Mouse (Mus musculus): ENCODE measurements around the gene Lrrc2. TPM values are rescaled to one million over a fixed set of nuclear protein-coding genes. Genes with fewer than 3 reads are reported as not detected.

Lrrc2 gene
- polyA plus RNA-seq, 1 experiment, result 0.02 TPM

GRCm38 (mm10) chr9:110946548-110947044 is 4.7 kb upstream of the Lrrc2 start:
- Histone ChIP-seq H3K4me3 (ENCODE audit: extremely low read depth, insufficient read depth, insufficient read length) (no peak overlapping the region), H3K36me3 (ENCODE audit: control insufficient read depth, insufficient read depth, low read length) (no peaks in the 10 kb centered on the region), H3K27me3 (ENCODE audit: control insufficient read depth, insufficient read depth, low read length) (no peaks in the 10 kb centered on the region), H3K4me1 (ENCODE audit: control insufficient read depth, insufficient read depth, insufficient read length) (no peaks in the 10 kb centered on the region; the same call in 1 of the 2 replicates), H3K27ac (ENCODE audit: insufficient read depth, low read length) (peak overlapping the region; percentile 69)
- DNase-seq (ENCODE audit: low read depth in 1 of 2, low spot score in 2 of 2), result peak; percentile 22 to 45
- WGBS, result 43% methylated on average over 20 of the region's 20 CpGs
- no peak for TF ChIP-seq CTCF (IDR thresholded peaks at IDR 0.05; ENCODE audit: extremely low read depth, insufficient read depth, insufficient read length, insufficient replicate concordance)
- no peak for TF ChIP-seq POLR2A (IDR thresholded peaks at IDR 0.05; ENCODE audit: low read depth, low read length)

GRCm38 (mm10) chr9:110947261-110947661 is 4.1 kb upstream of the Lrrc2 start:
- H3K4me1 ChIP-seq (ENCODE audit: control insufficient read depth, insufficient read depth, insufficient read length), result no peaks in the 10 kb centered on the region; the same call in 1 of the 2 replicates
- no peak overlapping the region for H3K27ac ChIP-seq (ENCODE audit: insufficient read depth, low read length)
- TF ChIP-seq POLR2A (IDR thresholded peaks at IDR 0.05; ENCODE audit: low read depth, low read length) (no peak), CTCF (IDR thresholded peaks at IDR 0.05; ENCODE audit: extremely low read depth, insufficient read depth, insufficient read length, insufficient replicate concordance) (no peak)
- H3K27me3 ChIP-seq (ENCODE audit: control insufficient read depth, insufficient read depth, low read length), result no peaks in the 10 kb centered on the region
- no peak overlapping the region for H3K4me3 ChIP-seq (ENCODE audit: extremely low read depth, insufficient read depth, insufficient read length)
- no peak for DNase-seq (ENCODE audit: low read depth in 1 of 2, low spot score in 2 of 2)
- WGBS, result 73% methylated on average over 6 of the region's 6 CpGs
- H3K36me3 ChIP-seq (ENCODE audit: control insufficient read depth, insufficient read depth, low read length), result no peaks in the 10 kb centered on the region

GRCm38 (mm10) chr9:110947900-110948299 is 3.4 kb upstream of the Lrrc2 start:
- Histone ChIP-seq H3K4me1 (ENCODE audit: control insufficient read depth, insufficient read depth, insufficient read length) (no peaks in the 10 kb centered on the region; the same call in 1 of the 2 replicates), H3K36me3 (ENCODE audit: control insufficient read depth, insufficient read depth, low read length) (no peaks in the 10 kb centered on the region), H3K4me3 (ENCODE audit: extremely low read depth, insufficient read depth, insufficient read length) (no peak overlapping the region), H3K27me3 (ENCODE audit: control insufficient read depth, insufficient read depth, low read length) (no peaks in the 10 kb centered on the region), H3K27ac (ENCODE audit: insufficient read depth, low read length) (no peak overlapping the region)
- DNase-seq (ENCODE audit: low read depth in 1 of 2, low spot score in 2 of 2), result no peak
- WGBS, result 90% methylated on average over 6 of the region's 6 CpGs
- TF ChIP-seq POLR2A (IDR thresholded peaks at IDR 0.05; ENCODE audit: low read depth, low read length) (no peak), CTCF (IDR thresholded peaks at IDR 0.05; ENCODE audit: extremely low read depth, insufficient read depth, insufficient read length, insufficient replicate concordance) (no peak)

GRCm38 (mm10) chr9:110948813-110949310 is 2.5 kb upstream of the Lrrc2 start:
- H3K27ac ChIP-seq (ENCODE audit: insufficient read depth, low read length), result no peak overlapping the region
- DNase-seq (ENCODE audit: low read depth in 1 of 2, low spot score in 2 of 2), result no peak
- 84% methylated on average over 8 of the region's 8 CpGs for WGBS
- no peaks in the 10 kb centered on the region; the same call in 1 of the 2 replicates for H3K4me1 ChIP-seq (ENCODE audit: control insufficient read depth, insufficient read depth, insufficient read length)
- TF ChIP-seq POLR2A (IDR thresholded peaks at IDR 0.05; ENCODE audit: low read depth, low read length) (no peak), CTCF (IDR thresholded peaks at IDR 0.05; ENCODE audit: extremely low read depth, insufficient read depth, insufficient read length, insufficient replicate concordance) (no peak)
- H3K4me3 ChIP-seq (ENCODE audit: extremely low read depth, insufficient read depth, insufficient read length), result no peak overlapping the region
- no peaks in the 10 kb centered on the region for H3K36me3 ChIP-seq (ENCODE audit: control insufficient read depth, insufficient read depth, low read length)
- no peaks in the 10 kb centered on the region for H3K27me3 ChIP-seq (ENCODE audit: control insufficient read depth, insufficient read depth, low read length)

- TF ChIP-seq CTCF (IDR thresholded peaks at IDR 0.05; ENCODE audit: extremely low read depth, insufficient read depth, insufficient read length, insufficient replicate concordance) (no peak), POLR2A (IDR thresholded peaks at IDR 0.05; ENCODE audit: low read depth, low read length) (no peak)
- 97% methylated on average over 3 of the region's 3 CpGs for WGBS
- DNase-seq (ENCODE audit: low read depth in 1 of 2, low spot score in 2 of 2), result no peak
- H3K27me3 ChIP-seq (ENCODE audit: control insufficient read depth, insufficient read depth, low read length), result no peaks in the 10 kb centered on the region
- no peak overlapping the region for H3K27ac ChIP-seq (ENCODE audit: insufficient read depth, low read length)
- no peak overlapping the region for H3K4me3 ChIP-seq (ENCODE audit: extremely low read depth, insufficient read depth, insufficient read length)
- H3K36me3 ChIP-seq (ENCODE audit: control insufficient read depth, insufficient read depth, low read length), result no peaks in the 10 kb centered on the region
- H3K4me1 ChIP-seq (ENCODE audit: control insufficient read depth, insufficient read depth, insufficient read length), result no peaks in the 10 kb centered on the region; the same call in 1 of the 2 replicates
Measured at GRCm38 (mm10) chr9:110950109-110950508, 1.2 kb upstream of the Lrrc2 start.

- H3K27me3 ChIP-seq (ENCODE audit: control insufficient read depth, insufficient read depth, low read length), result no peaks in the 10 kb centered on the region
- no peaks in the 10 kb centered on the region for H3K36me3 ChIP-seq (ENCODE audit: control insufficient read depth, insufficient read depth, low read length)
- H3K4me1 ChIP-seq (ENCODE audit: control insufficient read depth, insufficient read depth, insufficient read length), result no peaks in the 10 kb centered on the region; the same call in 1 of the 2 replicates
- no peak overlapping the region for H3K4me3 ChIP-seq (ENCODE audit: extremely low read depth, insufficient read depth, insufficient read length)
- H3K27ac ChIP-seq (ENCODE audit: insufficient read depth, low read length), result no peak overlapping the region
- TF ChIP-seq CTCF (IDR thresholded peaks at IDR 0.05; ENCODE audit: extremely low read depth, insufficient read depth, insufficient read length, insufficient replicate concordance), result no peak
- TF ChIP-seq POLR2A (IDR thresholded peaks at IDR 0.05; ENCODE audit: low read depth, low read length), result no peak
- WGBS, result 81% methylated on average over 13 of the region's 13 CpGs
- DNase-seq (ENCODE audit: low read depth in 1 of 2, low spot score in 2 of 2), result no peak
Measured at GRCm38 (mm10) chr9:110951866-110952265, 521 bp downstream of the Lrrc2 start.

- WGBS, result 56% methylated on average over 6 of the region's 6 CpGs
Measured at GRCm38 (mm10) chr9:110952398-110952797, 1.1 kb downstream of the Lrrc2 start.

More at GRCm38 (mm10) chr9:110952398-110952797, 1.1 kb downstream of the Lrrc2 start:
- TF ChIP-seq POLR2A (IDR thresholded peaks at IDR 0.05; ENCODE audit: low read depth, low read length), result no peak
- no peak for TF ChIP-seq CTCF (IDR thresholded peaks at IDR 0.05; ENCODE audit: extremely low read depth, insufficient read depth, insufficient read length, insufficient replicate concordance)
- Histone ChIP-seq H3K27ac (ENCODE audit: insufficient read depth, low read length) (no peak overlapping the region), H3K36me3 (ENCODE audit: control insufficient read depth, insufficient read depth, low read length) (no peaks in the 10 kb centered on the region), H3K4me1 (ENCODE audit: control insufficient read depth, insufficient read depth, insufficient read length) (no peaks in the 10 kb centered on the region), H3K4me3 (ENCODE audit: extremely low read depth, insufficient read depth, insufficient read length) (no peak overlapping the region), H3K27me3 (ENCODE audit: control insufficient read depth, insufficient read depth, low read length) (no peaks in the 10 kb centered on the region)
- no peak for DNase-seq (ENCODE audit: low read depth in 1 of 2, low spot score in 2 of 2)
